Mouse (Mus musculus) lung, postnatal 0 days (tissue): ENCODE measurements around the gene Prss50.

Experiments
- CTCF ChIP-seq: IDR thresholded peaks from 2 replicates; pipeline ENCODE4 v1.5.1; 2016; ENCODE audit warnings: antibody characterized with exemption, mild to moderate bottlenecking
- EP300 ChIP-seq: IDR thresholded peaks from 2 replicates; pipeline ENCODE4 v1.6.1; 2016; ENCODE audit warnings: antibody characterized with exemption, mild to moderate bottlenecking, control low read depth

- TF ChIP-seq CTCF: no peak
- TF ChIP-seq EP300: peak; percentile 66; the same call in 1 of the 2 replicates
Observed at GRCm38 (mm10) chr9:110881953-110882352, 24.2 kb downstream of the Prss50 start.
